Mouse (Mus musculus): ENCODE results near the gene Prodh2. TPM values are rescaled to one million over a fixed set of nuclear protein-coding genes. Genes with fewer than 3 reads are reported as not detected.

Prodh2 gene
- polyA plus RNA-seq (2012; rRNA removed) = not detected in 2 replicates

- TF ChIP-seq POLR2A (IDR thresholded peaks at IDR 0.05; ENCODE audit: borderline replicate concordance, insufficient read depth, low read length) (no peak), CTCF (IDR thresholded peaks at IDR 0.05; ENCODE audit: borderline replicate concordance, insufficient read depth, low read depth, low read length) (no peak)
- WGBS = 57% methylated on average over 11 of the region's 11 CpGs
- H3K27me3 ChIP-seq (ENCODE audit: control insufficient read depth, insufficient read depth, low read length) = no peaks in the 10 kb centered on the region
Measured at GRCm38 (mm10) chr7:30493401-30493931, at the start of gene Prodh2. TSS of gene Prodh2 (plus strand) at chr7:30493622.

DNA sequence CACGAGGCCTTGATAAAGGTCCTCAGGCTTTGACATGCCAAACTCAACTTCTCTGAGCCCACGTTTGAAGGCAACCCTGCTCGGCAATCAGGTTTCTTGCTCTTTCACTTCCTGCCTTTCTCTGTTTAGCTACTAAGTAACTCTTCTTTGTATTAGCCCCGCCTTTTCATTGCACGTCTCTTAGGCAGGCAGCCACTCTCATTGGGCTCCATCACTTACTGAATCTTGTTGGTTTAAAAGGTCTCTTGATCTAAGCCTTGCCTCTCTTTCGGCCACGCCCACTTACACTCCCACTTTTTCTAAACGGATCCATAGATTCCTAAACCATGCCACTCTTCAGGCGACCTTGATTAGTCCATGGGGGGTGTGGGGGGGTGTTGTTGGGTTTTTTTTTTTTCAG lies 49.7 kb upstream of the Prodh2 start:
- Histone ChIP-seq H3K27me3 (ENCODE audit: control insufficient read depth, insufficient read depth, low read length) (no peaks in the 10 kb centered on the region), H3K4me3 (replicated peaks; ENCODE audit: insufficient read depth, low read depth, low read length) (no peak overlapping the region), H3K27ac (ENCODE audit: insufficient read depth, low read length) (no peak overlapping the region), H3K4me1 (ENCODE audit: control insufficient read depth, insufficient read depth, low read length) (0 out of 2 replicates have a peak, but pooled peaks cover 3% of the 10 kb centered on the region)
- DNase-seq = no peak
- TF ChIP-seq CTCF (IDR thresholded peaks at IDR 0.05; ENCODE audit: borderline replicate concordance, insufficient read depth, low read depth, low read length) (no peak), POLR2A (IDR thresholded peaks at IDR 0.05; ENCODE audit: borderline replicate concordance, insufficient read depth, low read length) (no peak)
- 37% methylated on average over 9 of the region's 9 CpGs for WGBS

More at GRCm38 (mm10) chr7:30493401-30493931, at the start of gene Prodh2:
- DNase-seq = no peak
- H3K27ac ChIP-seq (ENCODE audit: insufficient read depth, low read length) = no peak within 1 kb of the TSS
- no peak within 1 kb of the TSS for H3K4me3 ChIP-seq (replicated peaks; ENCODE audit: insufficient read depth, low read depth, low read length)
- no peaks in the 10 kb centered on the region for H3K4me1 ChIP-seq (ENCODE audit: control insufficient read depth, insufficient read depth, low read length)

GRCm38 (mm10) chr7:30444154-30444970 lies 49.1 kb upstream of the Prodh2 start:
- peak overlapping the region; percentile 68 for H3K4me3 ChIP-seq (replicated peaks; ENCODE audit: insufficient read depth, low read depth, low read length)
- TF ChIP-seq POLR2A (IDR thresholded peaks at IDR 0.05; ENCODE audit: borderline replicate concordance, insufficient read depth, low read length) = no peak
- TF ChIP-seq CTCF (IDR thresholded peaks at IDR 0.05; ENCODE audit: borderline replicate concordance, insufficient read depth, low read depth, low read length) = no peak
- H3K27ac ChIP-seq (ENCODE audit: insufficient read depth, low read length) = peak overlapping the region; percentile 65; the same call in 1 of the 2 replicates
- DNase-seq = peak in 1 of 2 experiments; percentile 48
- H3K4me1 ChIP-seq (ENCODE audit: control insufficient read depth, insufficient read depth, low read length) = 0 out of 2 replicates have a peak, but pooled peaks cover 3% of the 10 kb centered on the region
- H3K27me3 ChIP-seq (ENCODE audit: control insufficient read depth, insufficient read depth, low read length) = no peaks in the 10 kb centered on the region
- WGBS = 1% methylated on average over 38 of the region's 38 CpGs

DNA sequence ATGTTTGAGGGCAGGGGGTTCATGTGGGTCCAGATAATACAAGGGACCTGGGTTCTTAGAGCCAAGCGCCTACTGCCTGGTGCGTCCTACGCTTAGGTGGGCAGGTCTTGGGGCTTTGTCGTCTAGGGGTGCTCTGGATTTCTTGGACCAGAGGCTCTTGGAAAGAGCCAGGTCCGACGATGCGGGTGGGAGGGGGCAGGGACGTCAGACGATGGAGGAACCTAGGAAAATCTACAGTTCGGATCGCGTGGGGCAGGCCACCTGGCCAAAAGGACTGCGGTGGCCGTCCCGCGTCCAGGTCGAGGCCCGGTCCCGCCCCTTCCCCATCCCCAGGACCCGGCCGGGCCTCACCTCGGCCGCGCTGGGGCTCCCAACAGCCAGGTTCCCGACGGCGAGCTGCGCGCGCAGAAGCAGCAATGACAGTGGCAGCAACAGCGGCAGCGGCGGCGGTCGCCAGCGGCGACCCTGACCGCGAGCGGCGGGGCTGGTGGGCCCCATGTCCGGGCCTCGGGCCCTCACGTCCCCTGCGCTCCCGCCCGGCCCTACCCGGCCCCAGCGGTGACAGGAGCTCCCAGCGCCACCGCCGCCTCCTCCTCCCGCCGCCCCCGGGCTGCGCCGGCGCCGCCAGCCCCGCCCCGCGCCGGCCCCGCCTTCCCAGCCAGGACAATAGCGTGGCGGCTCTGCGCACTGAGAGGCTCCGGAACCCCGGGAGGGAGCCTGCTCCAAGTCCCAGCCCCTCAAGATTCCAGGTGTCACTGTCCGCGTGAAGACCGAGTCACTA lies 48.3 kb upstream of the Prodh2 start, which contains the start of gene Aplp1:
Gene Aplp1, minus strand, starts transcription at position 565 of the 781 bp plus-strand sequence.
- Histone ChIP-seq H3K27ac (ENCODE audit: insufficient read depth, low read length) (peak within 1 kb of the TSS; percentile 65), H3K4me1 (ENCODE audit: control insufficient read depth, insufficient read depth, low read length) (0 out of 2 replicates have a peak, but pooled peaks cover 3% of the 10 kb centered on the region), H3K27me3 (ENCODE audit: control insufficient read depth, insufficient read depth, low read length) (no peaks in the 10 kb centered on the region), H3K4me3 (replicated peaks; ENCODE audit: insufficient read depth, low read depth, low read length) (peak within 1 kb of the TSS; percentile 68)
- under 1% methylated on average over 72 of the region's 72 CpGs for WGBS
- TF ChIP-seq CTCF (IDR thresholded peaks at IDR 0.05; ENCODE audit: borderline replicate concordance, insufficient read depth, low read depth, low read length) (no peak), POLR2A (IDR thresholded peaks at IDR 0.05; ENCODE audit: borderline replicate concordance, insufficient read depth, low read length) (0 out of 2 replicates have a peak, but pooled peaks have one; percentile 15)
- peak; percentile 83 to 85 for DNase-seq

DNA sequence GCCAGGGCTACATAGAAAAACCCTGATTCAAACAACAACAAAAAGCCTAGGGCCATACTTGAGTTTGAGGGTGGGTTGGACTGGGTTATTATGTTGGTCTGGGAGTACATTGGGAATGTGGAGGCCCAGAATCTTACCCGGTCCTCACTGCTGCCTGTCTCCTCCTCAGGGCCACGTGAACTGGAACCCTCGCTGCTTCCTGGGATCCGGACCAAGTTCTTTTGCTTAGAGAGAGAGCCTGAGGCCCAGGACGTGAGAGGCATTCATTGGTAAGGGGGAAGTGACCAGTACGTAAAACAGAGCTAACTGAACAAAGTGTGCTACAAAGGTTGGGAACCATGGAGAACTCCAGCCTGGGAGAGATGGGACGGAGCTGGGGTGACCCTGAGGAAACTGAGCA lies 43.2 kb upstream of the Prodh2 start:
- 65% methylated on average over 7 of the region's 7 CpGs for WGBS

DNA sequence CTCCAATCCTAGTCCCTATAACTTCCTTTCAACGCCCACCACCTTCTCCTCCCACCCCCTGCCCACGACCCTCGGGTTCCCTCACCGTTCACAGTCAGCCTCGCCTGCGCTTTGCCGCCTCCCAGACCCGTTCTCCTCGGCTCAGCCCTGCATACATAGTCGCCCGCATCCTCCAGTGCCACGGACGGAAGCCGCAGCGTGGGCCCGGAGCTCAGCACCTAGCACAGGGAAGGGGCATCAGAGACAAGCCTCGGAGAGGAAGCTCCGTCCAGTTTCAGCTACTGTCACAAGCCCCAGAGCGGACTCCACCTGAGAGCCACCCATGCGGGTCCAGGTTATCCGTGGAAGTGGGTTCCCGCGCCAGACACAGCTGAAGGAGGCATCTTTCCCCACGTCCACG lies 40.1 kb upstream of the Prodh2 start:
- TF ChIP-seq CTCF (IDR thresholded peaks at IDR 0.05; ENCODE audit: borderline replicate concordance, insufficient read depth, low read depth, low read length) (no peak), POLR2A (IDR thresholded peaks at IDR 0.05; ENCODE audit: borderline replicate concordance, insufficient read depth, low read length) (no peak)
- Histone ChIP-seq H3K4me3 (replicated peaks; ENCODE audit: insufficient read depth, low read depth, low read length) (no peak overlapping the region), H3K27me3 (ENCODE audit: control insufficient read depth, insufficient read depth, low read length) (peaks cover 2% of the 10 kb centered on the region; the same call in 1 of the 2 replicates), H3K27ac (ENCODE audit: insufficient read depth, low read length) (no peak overlapping the region), H3K4me1 (ENCODE audit: control insufficient read depth, insufficient read depth, low read length) (peaks cover 4% of the 10 kb centered on the region)
- 25% methylated on average over 25 of the region's 25 CpGs for WGBS
- no peak for DNase-seq

More for the DNA sequence above, 43.2 kb upstream of the Prodh2 start:
- no peak overlapping the region for H3K27ac ChIP-seq (ENCODE audit: insufficient read depth, low read length)
- H3K4me1 ChIP-seq (ENCODE audit: control insufficient read depth, insufficient read depth, low read length) = peaks cover 4% of the 10 kb centered on the region; the same call in 1 of the 2 replicates
- TF ChIP-seq POLR2A (IDR thresholded peaks at IDR 0.05; ENCODE audit: borderline replicate concordance, insufficient read depth, low read length) = no peak
- no peak for TF ChIP-seq CTCF (IDR thresholded peaks at IDR 0.05; ENCODE audit: borderline replicate concordance, insufficient read depth, low read depth, low read length)
- no peak overlapping the region for H3K4me3 ChIP-seq (replicated peaks; ENCODE audit: insufficient read depth, low read depth, low read length)
- peaks cover 2% of the 10 kb centered on the region; the same call in 1 of the 2 replicates for H3K27me3 ChIP-seq (ENCODE audit: control insufficient read depth, insufficient read depth, low read length)
- DNase-seq = peak in 1 of 2 experiments; percentile 41

DNA sequence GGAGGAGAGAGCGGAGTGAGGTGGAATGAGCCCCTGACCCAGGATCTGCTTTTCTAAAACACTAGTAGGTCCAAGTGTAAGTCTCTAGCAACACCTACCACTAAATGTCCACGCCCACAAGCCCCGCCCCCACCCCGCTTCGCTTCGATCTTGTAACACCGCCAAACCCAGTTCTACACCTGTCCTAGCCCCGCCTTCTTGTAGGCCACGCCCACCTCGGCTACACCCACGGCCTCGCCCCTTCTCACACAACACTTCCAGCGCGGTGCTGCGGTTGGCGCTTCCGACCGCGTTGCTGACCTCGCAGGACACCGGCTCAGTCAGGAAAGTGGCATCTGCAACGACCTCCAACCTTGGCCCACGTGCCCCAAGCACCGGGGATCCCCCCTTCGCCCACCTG lies 39.7 kb upstream of the Prodh2 start:
- H3K27me3 ChIP-seq (ENCODE audit: control insufficient read depth, insufficient read depth, low read length) = peaks cover 2% of the 10 kb centered on the region; the same call in 1 of the 2 replicates
- no peak overlapping the region for H3K4me3 ChIP-seq (replicated peaks; ENCODE audit: insufficient read depth, low read depth, low read length)
- TF ChIP-seq CTCF (IDR thresholded peaks at IDR 0.05; ENCODE audit: borderline replicate concordance, insufficient read depth, low read depth, low read length) (no peak), POLR2A (IDR thresholded peaks at IDR 0.05; ENCODE audit: borderline replicate concordance, insufficient read depth, low read length) (no peak)
- WGBS = 4% methylated on average over 25 of the region's 25 CpGs
- H3K4me1 ChIP-seq (ENCODE audit: control insufficient read depth, insufficient read depth, low read length) = peaks cover 4% of the 10 kb centered on the region
- no peak for DNase-seq
- H3K27ac ChIP-seq (ENCODE audit: insufficient read depth, low read length) = no peak overlapping the region

All from cerebellum, adult 2 months (tissue).